Mouse (Mus musculus) hindbrain, embryonic 13.5 days (tissue): ENCODE results near the gene Nol4l. TPM values are rescaled to one million over a fixed set of nuclear protein-coding genes. Genes with fewer than 3 reads are reported as not detected.
A peak's percentile ranks its signal among the peaks of the same experiment; 100 is the strongest.
"Not testable (repeated sequence)": the region's sequence is repeated elsewhere in the genome, so short reads cannot be mapped to it uniquely, and the experiment has no call there.

Source experiments
- ATAC-seq: fragments of 200-750 bp; cut with Nextera tagmentation; 2 replicates; pipeline ENCODE4 v1.8.0; 2017; ENCODE audit warnings: moderate TSS enrichment; ENCODE audit not compliant: low FRiP score
- H3K27ac ChIP-seq: fragments of 300-500 bp; sonication (generic); 2 replicates; pipeline ENCODE4 v1.5.1; 2015; ENCODE audit warnings: inconsistent platforms, mild to moderate bottlenecking, moderate library complexity
- H3K27me3 ChIP-seq: fragments of 300-500 bp; sonication (generic); 2 replicates; pipeline ENCODE4 v1.6.1; 2015; ENCODE audit warnings: mild to moderate bottlenecking, inconsistent platforms
- H3K36me3 ChIP-seq: fragments of 300-500 bp; sonication (generic); 2 replicates; pipeline ENCODE4 v1.6.1; 2015; ENCODE audit warnings: mild to moderate bottlenecking, inconsistent platforms
- H3K4me1 ChIP-seq: fragments of 300-500 bp; sonication (generic); replicated peaks from 2 replicates; pipeline ENCODE4 v1.6.1; 2015; ENCODE audit warnings: inconsistent platforms
- H3K4me2 ChIP-seq: fragments of 300-500 bp; sonication (generic); 2 replicates; pipeline ENCODE4 v1.6.1; 2015; ENCODE audit warnings: inconsistent platforms, mild to moderate bottlenecking, moderate library complexity
- H3K4me3 ChIP-seq: fragments of 300-500 bp; sonication (generic); 2 replicates; pipeline ENCODE4 v1.5.1; 2015; ENCODE audit warnings: mild to moderate bottlenecking, inconsistent platforms
- H3K9ac ChIP-seq: fragments of 300-500 bp; sonication (generic); 2 replicates; pipeline ENCODE4 v1.6.1; 2015; ENCODE audit warnings: mild to moderate bottlenecking, inconsistent platforms
- H3K9me3 ChIP-seq: fragments of 300-500 bp; sonication (generic); 2 replicates; pipeline ENCODE4 v1.6.1; 2016; ENCODE audit warnings: inconsistent platforms
- WGBS: fragments of 180-500 bp; shearing (Covaris S2); methylation state at CpG from one replicate; pipeline ENCODE4 v1.1.7; 2015; 5-methylcytosine and 5-hydroxymethylcytosine counted together
- polyA plus RNA-seq: library from polyadenylated mRNA; unstranded; fragments of >200 nt; fragmentation: Nextera tagmentation; extraction: Ambion mirVana; gene quantifications from 2 replicates; pipeline ENCODE4 v1.2.1, GENCODE M21; 2015

The Nol4l gene
- polyA plus RNA-seq, 1 experiment from 2014 or later, result 42.4 TPM

GRCm38 (mm10) chr2:153411557-153411956 lies 118.2 kb downstream of the Nol4l start:
- Histone ChIP-seq H3K9me3 (no peaks in the 10 kb centered on the region), H3K4me3 (no peak overlapping the region), H3K4me1 (no peaks in the 10 kb centered on the region), H3K27ac (no peak overlapping the region), H3K27me3 (no peaks in the 10 kb centered on the region), H3K4me2 (no peak overlapping the region), H3K9ac (no peak overlapping the region), H3K36me3 (peaks cover 95% of the 10 kb centered on the region)
- ATAC-seq, result no peak
- WGBS, result 69% methylated on average over 9 of the region's 9 CpGs

DNA sequence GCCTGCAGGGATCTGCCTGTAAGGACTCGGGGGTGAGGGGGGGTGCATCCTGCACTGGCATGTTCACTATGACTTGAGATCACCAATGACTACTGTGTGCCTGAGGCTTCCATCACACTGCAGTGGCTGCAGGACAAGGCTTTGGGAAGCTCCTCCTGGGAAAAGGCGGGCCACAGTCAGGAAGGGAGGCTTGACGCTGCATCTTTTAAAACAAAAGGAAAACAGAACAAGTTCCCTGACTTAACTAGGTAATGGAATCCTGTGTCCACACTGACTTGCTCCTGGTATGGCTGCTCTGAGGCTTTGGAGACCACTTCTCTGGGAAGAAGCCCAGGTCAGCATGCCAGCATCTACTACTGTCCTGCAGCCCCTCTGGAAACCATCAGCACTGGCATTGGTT lies 120.8 kb downstream of the Nol4l start:
- ATAC-seq, result no peak
- Histone ChIP-seq H3K9me3 (no peaks in the 10 kb centered on the region), H3K27me3 (no peaks in the 10 kb centered on the region), H3K4me3 (no peak overlapping the region), H3K4me2 (no peak overlapping the region), H3K27ac (no peak overlapping the region; the same call in 1 of the 2 replicates), H3K9ac (no peak overlapping the region), H3K4me1 (no peaks in the 10 kb centered on the region), H3K36me3 (peaks cover 83% of the 10 kb centered on the region)
- 78% methylated on average over 3 of the region's 3 CpGs for WGBS

DNA sequence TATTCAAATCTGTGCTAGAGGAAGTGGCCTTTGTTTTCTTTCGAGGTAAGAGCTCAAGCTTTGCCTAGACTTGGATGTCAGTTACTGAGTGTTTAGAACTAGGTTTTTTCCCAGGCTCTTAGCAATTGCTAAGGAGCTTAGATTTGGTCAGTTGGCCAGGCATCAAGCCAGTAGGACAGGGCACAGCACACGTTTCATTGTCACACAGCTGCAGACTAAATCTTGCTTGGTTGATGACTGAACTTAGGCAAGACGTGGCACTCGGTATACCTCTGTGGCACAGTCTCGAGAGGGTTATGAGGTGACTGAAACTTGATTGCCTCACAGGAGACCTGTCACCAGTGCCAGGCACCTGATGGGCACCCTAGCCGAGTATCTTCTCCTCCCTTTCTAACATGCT lies 122.9 kb downstream of the Nol4l start:
- H3K4me3 ChIP-seq, result no peak overlapping the region
- no peak overlapping the region for H3K4me2 ChIP-seq
- peaks cover 73% of the 10 kb centered on the region for H3K36me3 ChIP-seq
- 82% methylated on average over 6 of the region's 6 CpGs for WGBS
- H3K27ac ChIP-seq, result peak overlapping the region; percentile 46
- H3K4me1 ChIP-seq, result no peaks in the 10 kb centered on the region
- H3K9me3 ChIP-seq, result no peaks in the 10 kb centered on the region
- ATAC-seq, result no peak
- no peak overlapping the region for H3K9ac ChIP-seq
- no peaks in the 10 kb centered on the region for H3K27me3 ChIP-seq

DNA sequence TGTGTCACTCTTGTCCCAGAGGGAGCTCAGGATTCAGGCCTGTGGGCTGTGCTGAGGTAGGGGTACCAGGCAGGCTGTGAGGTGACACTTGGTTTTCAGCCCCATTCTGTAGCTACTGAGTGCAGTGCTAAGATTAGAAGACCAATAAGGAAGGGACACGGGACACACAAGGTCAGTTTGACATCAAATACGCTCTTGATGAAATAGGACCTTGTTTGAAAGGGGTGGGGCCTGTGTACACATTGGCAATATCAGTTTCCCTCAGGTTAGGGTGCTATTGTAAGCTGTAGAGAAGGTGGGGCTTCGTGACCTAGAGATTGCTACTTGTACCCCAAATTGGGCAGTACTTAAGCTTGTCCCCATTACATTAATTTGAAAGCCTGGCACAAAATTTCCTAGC lies 124.9 kb downstream of the Nol4l start:
- Histone ChIP-seq H3K27me3 (no peaks in the 10 kb centered on the region), H3K27ac (no peak overlapping the region), H3K4me2 (no peak overlapping the region), H3K4me3 (no peak overlapping the region), H3K9me3 (no peaks in the 10 kb centered on the region), H3K4me1 (no peaks in the 10 kb centered on the region), H3K36me3 (peaks cover 73% of the 10 kb centered on the region), H3K9ac (no peak overlapping the region)
- ATAC-seq, result no peak
- 95% methylated on average over 3 of the region's 3 CpGs for WGBS

- Histone ChIP-seq H3K27me3 (no peaks in the 10 kb centered on the region), H3K27ac (no peak overlapping the region), H3K36me3 (peaks cover 73% of the 10 kb centered on the region), H3K4me3 (no peak overlapping the region), H3K4me2 (no peak overlapping the region), H3K9me3 (no peaks in the 10 kb centered on the region), H3K9ac (no peak overlapping the region), H3K4me1 (no peaks in the 10 kb centered on the region)
- no peak for ATAC-seq
- WGBS, result 96% methylated on average over 3 of the region's 3 CpGs
Measured at GRCm38 (mm10) chr2:153404062-153404461, 125.7 kb downstream of the Nol4l start.

DNA sequence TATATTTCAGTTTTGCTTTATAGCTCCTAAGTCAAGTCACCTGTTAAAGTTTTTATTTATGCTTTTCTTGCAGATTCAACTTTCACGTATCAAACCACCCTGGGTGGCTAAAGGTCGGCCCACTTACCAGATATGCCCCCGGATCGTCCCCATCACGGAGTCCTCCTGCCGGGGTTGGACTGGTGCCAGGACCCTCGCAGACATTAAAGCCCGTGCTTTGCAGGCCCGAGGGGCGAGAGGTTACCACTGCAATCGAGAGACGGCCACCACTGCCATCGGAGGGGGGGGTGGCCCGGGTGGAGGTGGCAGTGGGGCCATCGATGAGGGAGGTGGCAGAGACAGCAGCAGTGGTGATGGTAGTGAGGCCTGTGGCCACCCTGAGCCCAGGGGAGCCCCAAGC lies 130.6 kb downstream of the Nol4l start:
- H3K27ac ChIP-seq, result no peak overlapping the region
- no peaks in the 10 kb centered on the region for H3K27me3 ChIP-seq
- H3K9ac ChIP-seq, result no peak overlapping the region
- H3K36me3 ChIP-seq, result peaks cover 89% of the 10 kb centered on the region
- H3K4me1 ChIP-seq, result no peaks in the 10 kb centered on the region
- no peak overlapping the region for H3K4me3 ChIP-seq
- no peak for ATAC-seq
- H3K4me2 ChIP-seq, result no peak overlapping the region
- 79% methylated on average over 15 of the region's 15 CpGs for WGBS
- no peaks in the 10 kb centered on the region for H3K9me3 ChIP-seq

DNA sequence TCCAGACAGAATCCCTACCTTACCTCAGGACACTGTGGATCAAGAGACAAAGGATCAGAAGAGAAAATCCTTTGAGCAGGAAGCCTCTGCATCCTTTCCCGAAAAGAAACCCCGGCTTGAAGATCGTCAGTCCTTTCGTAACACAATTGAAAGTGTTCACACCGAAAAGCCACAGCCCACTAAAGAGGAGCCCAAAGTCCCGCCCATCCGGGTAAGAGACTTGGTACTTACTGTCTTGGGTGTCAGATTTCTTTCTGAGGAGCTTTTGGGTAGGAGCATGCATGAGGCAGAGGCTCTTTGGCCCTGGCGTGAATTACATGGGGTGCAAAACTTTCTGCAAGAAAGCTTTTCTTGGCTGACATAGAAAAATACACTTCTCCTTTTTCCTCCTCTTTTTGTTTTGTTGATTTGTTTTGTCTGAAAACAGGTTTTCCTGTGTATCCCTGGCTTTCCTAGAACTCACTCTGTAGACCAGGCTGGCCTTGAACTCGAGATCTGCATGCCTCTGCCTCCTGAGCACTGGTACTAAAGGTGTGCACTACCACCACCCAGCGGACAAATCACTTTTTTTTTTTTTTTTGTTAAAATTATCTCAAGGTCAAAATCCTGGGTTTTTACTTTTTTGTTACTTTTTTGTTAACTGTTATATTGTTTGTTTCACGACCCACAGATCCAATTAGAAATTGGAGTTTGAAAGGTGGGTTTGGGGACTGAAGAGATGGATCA lies 131.8 kb downstream of the Nol4l start:
- Histone ChIP-seq H3K4me1 (no peaks in the 10 kb centered on the region), H3K4me2 (no peak overlapping the region), H3K27ac (no peak overlapping the region), H3K4me3 (no peak overlapping the region), H3K27me3 (no peaks in the 10 kb centered on the region), H3K9ac (no peak overlapping the region), H3K36me3 (peaks cover 96% of the 10 kb centered on the region), H3K9me3 (no peaks in the 10 kb centered on the region)
- WGBS, result 92% methylated on average over 11 of the region's 11 CpGs
- no peak for ATAC-seq

DNA sequence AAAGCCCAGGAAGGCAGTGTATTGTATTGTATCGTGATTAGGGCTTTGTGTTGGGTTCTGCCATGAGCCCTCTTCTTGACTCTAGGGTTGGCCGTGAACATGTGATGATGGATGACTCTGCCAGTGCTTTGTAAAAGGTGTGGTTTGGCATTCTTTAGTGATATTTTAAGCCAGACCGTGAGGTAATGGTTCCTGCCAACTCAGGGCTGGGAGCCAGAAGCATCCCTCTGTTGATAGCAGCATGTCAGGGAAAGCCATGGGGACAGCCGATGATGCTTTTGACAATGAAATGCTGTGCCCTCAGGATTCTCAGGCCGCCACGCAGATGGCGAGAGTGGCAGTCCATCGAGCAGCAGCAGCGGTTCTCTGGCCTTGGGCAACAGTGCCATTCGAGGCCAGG lies 136.7 kb downstream of the Nol4l start:
- Histone ChIP-seq H3K4me3 (no peak overlapping the region), H3K27ac (no peak overlapping the region), H3K27me3 (no peaks in the 10 kb centered on the region), H3K4me1 (no peaks in the 10 kb centered on the region), H3K9ac (no peak overlapping the region), H3K36me3 (peaks cover 70% of the 10 kb centered on the region), H3K9me3 (no peaks in the 10 kb centered on the region), H3K4me2 (no peak overlapping the region)
- ATAC-seq, result no peak
- 95% methylated on average over 10 of the region's 10 CpGs for WGBS

- Histone ChIP-seq H3K27me3 (no peaks in the 10 kb centered on the region), H3K4me3 (no peak overlapping the region), H3K27ac (no peak overlapping the region), H3K36me3 (peaks cover 56% of the 10 kb centered on the region), H3K9me3 (no peaks in the 10 kb centered on the region), H3K4me1 (no peaks in the 10 kb centered on the region), H3K4me2 (no peak overlapping the region), H3K9ac (no peak overlapping the region)
- ATAC-seq, result no peak
- 95% methylated on average over 2 of the region's 2 CpGs for WGBS
Measured at GRCm38 (mm10) chr2:153389831-153390230, 139.9 kb downstream of the Nol4l start.

DNA sequence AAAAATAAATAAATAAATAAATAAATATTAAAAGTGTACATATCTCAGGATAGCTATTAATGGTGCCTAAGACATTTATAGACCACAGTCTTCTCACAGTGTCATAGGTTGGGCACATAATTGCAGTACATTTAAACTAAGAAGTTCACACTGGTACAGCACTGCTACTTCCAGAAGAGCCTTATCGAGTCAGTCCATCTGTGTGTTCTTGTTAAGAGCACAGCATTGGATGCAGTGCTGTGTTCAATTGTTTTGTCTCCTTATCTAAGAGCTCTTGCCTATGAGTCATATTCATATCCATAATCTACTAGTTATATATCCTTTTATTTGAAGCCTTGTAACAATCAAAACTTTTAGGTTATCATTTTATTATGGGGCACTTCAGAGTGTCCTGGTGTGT lies 149.3 kb downstream of the Nol4l start:
- no peak overlapping the region for H3K27ac ChIP-seq
- no peak overlapping the region for H3K4me3 ChIP-seq
- WGBS, result 100% methylated on average over 1 of the region's 1 CpGs
- no peak for ATAC-seq
- no peak overlapping the region for H3K4me2 ChIP-seq
- no peaks in the 10 kb centered on the region for H3K9me3 ChIP-seq
- H3K9ac ChIP-seq, result no peak overlapping the region
- H3K36me3 ChIP-seq, result peaks cover 23% of the 10 kb centered on the region
- H3K4me1 ChIP-seq, result no peaks in the 10 kb centered on the region
- H3K27me3 ChIP-seq, result no peaks in the 10 kb centered on the region

DNA sequence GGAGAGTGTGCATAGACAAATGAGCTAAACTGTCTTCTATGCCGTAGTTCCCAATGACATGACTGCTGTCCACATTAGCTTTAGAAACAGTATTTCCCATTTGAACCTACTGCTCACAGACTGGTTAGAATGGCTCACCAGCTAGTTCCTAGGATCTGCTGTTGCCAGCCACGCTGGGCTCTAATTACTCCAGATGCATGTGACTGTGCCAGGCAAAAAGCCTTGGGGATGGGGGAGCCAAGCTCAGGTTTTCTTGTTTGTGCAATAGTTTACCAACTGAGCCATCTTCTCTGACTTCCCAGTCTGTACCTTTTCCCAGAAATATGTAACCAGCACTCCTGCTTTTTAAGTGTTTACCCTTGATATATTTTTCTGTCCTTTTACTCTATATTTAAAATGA lies 154.4 kb downstream of the Nol4l start:
- no peak overlapping the region for H3K9ac ChIP-seq
- ATAC-seq, result no peak
- no peaks in the 10 kb centered on the region for H3K9me3 ChIP-seq
- H3K4me1 ChIP-seq, result 0 out of 2 replicates have a peak, but pooled peaks cover 5% of the 10 kb centered on the region
- no peak overlapping the region for H3K27ac ChIP-seq
- peaks cover 5% of the 10 kb centered on the region for H3K36me3 ChIP-seq
- no peak overlapping the region for H3K4me3 ChIP-seq
- WGBS, result 82% methylated on average over 2 of the region's 2 CpGs
- H3K4me2 ChIP-seq, result no peak overlapping the region
- H3K27me3 ChIP-seq, result no peaks in the 10 kb centered on the region

GRCm38 (mm10) chr2:153370871-153371270 lies 158.9 kb downstream of the Nol4l start:
- no peaks in the 10 kb centered on the region for H3K9me3 ChIP-seq
- no peak for ATAC-seq
- no peaks in the 10 kb centered on the region for H3K27me3 ChIP-seq
- no peak overlapping the region for H3K4me3 ChIP-seq
- peaks cover 31% of the 10 kb centered on the region for H3K36me3 ChIP-seq
- 0 out of 2 replicates have a peak, but pooled peaks cover 5% of the 10 kb centered on the region for H3K4me1 ChIP-seq
- H3K9ac ChIP-seq, result no peak overlapping the region
- H3K4me2 ChIP-seq, result no peak overlapping the region
- H3K27ac ChIP-seq, result no peak overlapping the region

- not testable (repeated sequence) for H3K4me2 ChIP-seq, H3K9me3 ChIP-seq, H3K4me3 ChIP-seq, ATAC-seq, H3K27me3 ChIP-seq, H3K9ac ChIP-seq, H3K27ac ChIP-seq, H3K4me1 ChIP-seq
- peaks cover 64% of the 10 kb centered on the region for H3K36me3 ChIP-seq
- WGBS, result 94% methylated on average over 14 of the region's 14 CpGs
Measured at GRCm38 (mm10) chr2:153364531-153364930, 165.2 kb downstream of the Nol4l start.
